Mouse (Mus musculus) hematopoietic stem cell, adult 5-6 weeks (primary cell): ENCODE results near the gene Flcn. TPM values are rescaled to one million over a fixed set of nuclear protein-coding genes. Genes with fewer than 3 reads are reported as not detected.

ENCODE experiments used
- ATAC-seq, 2 experiments: fragments of 125-278 bp in 1 of 2; replicated peaks in 1 of 2; 2 replicates each; pipeline ENCODE4 v1.8.0; 2016 to 2017; ENCODE audit warnings: inconsistent platforms in 2 of 2, mild to moderate bottlenecking in 2 of 2, moderate number of reproducible peaks in 2 of 2, low read depth in 1 of 2, moderate TSS enrichment in 1 of 2; ENCODE audit not compliant: low FRiP score in 2 of 2, poor library complexity in 2 of 2, severe bottlenecking in 2 of 2, insufficient read depth in 1 of 2, low TSS enrichment in 1 of 2
- total RNA-seq: library from RNA; stranded (forward); fragments of 172-1452, 232-1000 nt; gene quantifications from 2 replicates; pipeline ENCODE4 v1.2.3, GENCODE M21; 2017

Flcn gene
- total RNA-seq, 1 experiment from 2014 or later = 27.3 TPM

GRCm38 (mm10) chr11:59745851-59746250, 64.0 kb downstream of the Flcn start:
- peak; percentile 55 to 66; a peak in 2 of 4 replicates for ATAC-seq

- no peak for ATAC-seq
Observed at GRCm38 (mm10) chr11:59744374-59744773, 65.4 kb downstream of the Flcn start.

- no peak for ATAC-seq
Observed at GRCm38 (mm10) chr11:59743712-59744111, 66.1 kb downstream of the Flcn start.

GRCm38 (mm10) chr11:59743307-59743706, 66.5 kb downstream of the Flcn start:
- ATAC-seq = no peak

- ATAC-seq = no peak
Observed at GRCm38 (mm10) chr11:59741915-59742314, 67.9 kb downstream of the Flcn start.

Other genes starting within 250 kb of the Flcn start
- gene Olfr222, start 233.8 kb downstream of the Flcn start, total RNA-seq = not detected in 2 replicates
- not detected in 2 replicates for gene Olfr223, start 216.7 kb downstream of the Flcn start, total RNA-seq
- 128 and 142 TPM in 2 replicates for gene Mprip, start 148.7 kb downstream of the Flcn start, total RNA-seq
- 3.7 and 4.4 TPM in 2 replicates for gene Pld6, start 22.4 kb downstream of the Flcn start, total RNA-seq
- gene Nt5m, start 29.4 kb upstream of the Flcn start, total RNA-seq = 11.1 and 16.7 TPM in 2 replicates
- gene Cops3, start 29.8 kb upstream of the Flcn start, total RNA-seq = 172 and 186 TPM in 2 replicates
- 19.6 and 20.4 TPM in 2 replicates for gene Med9, start 138.2 kb upstream of the Flcn start, total RNA-seq
- 2.1 and 3.4 TPM in 2 replicates for gene Rasd1, start 154.9 kb upstream of the Flcn start, total RNA-seq
- 2.7 and 16.3 TPM in 2 replicates for gene Pemt, start 236.5 kb upstream of the Flcn start, total RNA-seq